Mouse (Mus musculus) inflammation-experienced regulatory T-cells, adult 6 months (primary cell): ENCODE measurements at regions not wholly inside any gene's neighbourhood (a gene's known extent, or its start where the extent isn't known, plus 50 kb on each side); places are given as distances from the start of the nearest gene placed in this dataset.
A peak's percentile ranks its signal among the peaks of the same experiment; 100 is the strongest.
"Not testable (repeated sequence)": the region's sequence is repeated elsewhere in the genome, so short reads cannot be mapped to it uniquely, and the experiment has no call there.

Experiments used
- ATAC-seq: one replicate; pipeline ENCODE4 v1.8.0; 2017

DNA sequence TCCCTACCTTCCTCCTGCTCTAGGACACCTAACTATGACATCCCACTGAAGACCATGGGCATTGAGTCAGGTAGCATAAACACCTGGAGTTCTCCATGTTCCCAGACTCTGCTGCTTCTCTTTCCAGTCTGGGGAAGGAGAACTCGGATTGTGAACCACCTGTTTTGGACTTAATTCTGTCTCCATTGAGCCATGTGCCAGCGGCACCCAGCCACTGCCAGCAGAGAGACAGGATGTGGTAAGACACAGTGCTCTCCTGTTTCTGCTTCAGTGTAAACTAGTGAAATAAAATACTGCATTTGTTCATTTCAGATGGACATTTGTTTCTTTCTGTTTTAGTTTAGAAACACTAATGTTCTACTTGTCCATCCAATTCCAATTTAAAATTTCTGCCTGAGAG, 168.1 kb upstream of the Arhgap18 start:
- peak; percentile 78 for ATAC-seq

GRCm38 (mm10) chr10:26607081-26607480, 146.1 kb upstream of the Arhgap18 start:
- ATAC-seq = not testable (repeated sequence)

DNA sequence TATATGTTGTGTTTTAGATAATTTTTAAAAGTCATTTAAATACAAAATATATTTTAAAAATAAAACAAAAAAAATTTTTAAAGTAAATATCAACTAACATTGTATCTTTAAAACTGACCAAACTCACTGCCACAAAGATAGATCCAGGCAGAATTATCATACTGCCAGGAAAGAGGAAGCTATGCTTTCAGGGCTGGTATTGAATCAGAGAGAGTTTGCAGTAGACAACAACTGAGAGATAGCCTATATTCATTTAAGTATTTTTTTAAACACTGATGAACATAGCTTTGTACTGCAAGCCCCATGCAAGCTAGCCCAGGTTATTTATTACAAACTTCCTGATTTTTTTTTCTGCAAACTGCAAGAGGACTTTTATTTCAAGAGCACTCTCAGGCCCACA, 142.0 kb upstream of the Arhgap18 start:
- no peak for ATAC-seq

- ATAC-seq = peak; percentile 70
Observed at GRCm38 (mm10) chr10:26630196-26630760, 122.9 kb upstream of the Arhgap18 start.

- no peak for ATAC-seq
Observed at GRCm38 (mm10) chr10:26632266-26632665, 121.0 kb upstream of the Arhgap18 start.

- ATAC-seq = no peak
Observed at GRCm38 (mm10) chr10:26637459-26637858, 115.8 kb upstream of the Arhgap18 start.

DNA sequence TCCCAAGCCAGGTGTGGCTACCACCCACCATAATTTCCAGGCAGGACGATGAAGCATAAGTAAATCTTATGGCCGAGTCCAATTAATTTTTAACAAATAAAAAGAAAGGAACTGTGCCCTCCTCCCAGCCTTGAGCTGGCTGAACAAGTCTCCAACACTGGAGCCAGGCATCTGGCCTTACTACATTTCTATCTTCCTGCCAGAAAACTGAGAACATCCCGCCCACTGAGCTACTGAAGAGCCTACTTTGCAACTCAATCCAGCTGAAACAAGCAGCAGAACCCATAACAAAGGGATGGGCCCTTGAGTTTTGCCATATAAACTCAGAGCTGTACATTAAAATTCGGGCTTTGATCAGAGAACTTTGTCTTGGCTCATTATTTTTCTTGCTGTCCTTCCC, 115.2 kb upstream of the Arhgap18 start:
- no peak for ATAC-seq

- ATAC-seq = no peak
Observed at GRCm38 (mm10) chr10:26639118-26639517, 114.1 kb upstream of the Arhgap18 start.

GRCm38 (mm10) chr10:26653103-26653502, 100.1 kb upstream of the Arhgap18 start:
- no peak for ATAC-seq

DNA sequence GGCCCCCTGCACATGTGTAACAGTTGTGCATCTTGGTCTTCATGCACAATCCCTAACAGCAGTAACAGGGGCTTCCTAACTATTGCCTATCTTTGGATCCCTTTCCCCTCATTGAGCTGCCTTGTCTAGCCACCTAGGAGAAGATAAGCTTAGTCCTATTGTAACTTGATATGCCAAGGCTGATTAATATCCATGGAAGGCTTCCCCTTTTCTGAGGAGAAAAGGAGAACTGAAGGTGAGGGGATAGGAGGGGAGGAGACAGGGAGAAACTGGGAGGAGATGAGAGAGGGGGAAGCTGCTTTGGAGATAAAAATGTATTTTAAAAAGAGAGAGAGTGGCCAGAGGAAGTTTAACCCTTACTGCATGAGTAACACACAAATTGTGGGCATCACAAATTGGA, 89.0 kb upstream of the Arhgap18 start:
- no peak for ATAC-seq

GRCm38 (mm10) chr10:26679500-26680227, 73.6 kb upstream of the Arhgap18 start:
- ATAC-seq = no peak

DNA sequence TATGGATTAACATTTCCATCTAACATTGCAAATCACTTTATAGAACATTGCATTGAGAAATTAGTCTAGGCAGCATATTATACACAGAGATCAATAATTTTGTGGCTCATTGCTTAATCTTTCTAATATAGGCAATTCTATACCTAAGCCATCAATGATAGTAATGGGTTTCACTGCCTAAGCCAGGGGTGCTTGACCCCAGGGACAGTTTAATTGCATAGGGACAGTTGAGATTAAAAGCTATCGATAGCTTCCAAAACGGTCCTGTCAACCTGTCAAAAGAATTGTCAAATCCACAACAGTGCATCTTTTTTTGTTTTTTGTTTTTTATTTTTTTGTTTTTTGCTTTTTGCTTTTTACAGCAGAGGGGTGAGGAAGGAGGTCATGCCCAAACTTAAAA, 58.5 kb upstream of the Arhgap18 start:
- ATAC-seq = no peak

DNA sequence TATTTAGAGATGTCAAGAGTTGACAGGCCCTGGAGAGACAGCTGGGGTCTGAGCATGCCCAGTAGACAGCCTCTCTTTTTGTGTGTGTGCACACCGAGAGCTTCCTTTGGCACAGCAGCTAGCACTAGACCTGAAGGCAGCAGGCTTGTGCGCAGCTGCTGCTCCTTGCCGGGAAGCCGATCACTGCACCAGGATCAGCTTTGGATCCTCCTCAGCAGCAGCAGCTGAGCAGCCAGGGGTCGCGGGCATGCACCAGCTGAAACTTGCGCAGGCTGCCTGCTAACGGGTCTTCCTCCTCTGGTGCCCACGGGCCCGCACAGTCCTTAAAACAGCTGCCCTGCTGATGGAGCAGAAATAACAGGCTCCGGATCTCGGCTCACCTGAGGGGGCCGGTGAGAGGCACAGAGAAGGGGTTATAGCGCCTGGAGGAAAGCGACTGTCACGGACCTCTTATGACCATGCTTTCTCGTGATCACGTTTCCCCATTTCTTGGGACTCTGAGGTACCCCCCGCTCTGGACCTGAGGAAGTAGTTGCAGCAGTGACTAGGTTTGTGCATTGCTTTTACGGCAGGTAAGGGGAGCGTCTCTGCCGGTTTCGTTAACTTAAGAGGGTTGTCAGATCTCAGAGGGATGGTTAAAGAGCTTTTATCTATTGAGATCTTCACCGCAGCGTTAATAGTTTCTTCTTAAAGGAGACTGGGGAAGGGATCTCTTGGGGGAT, 57.8 kb upstream of the Arhgap18 start:
- ATAC-seq = no peak
